Mouse (Mus musculus) spleen, adult 2 months (tissue): ENCODE data around the gene Ndufb6.

Source experiments
- CTCF ChIP-seq: fragments of 200-500 bp; IDR thresholded peaks from 2 replicates; pipeline ENCODE4 v1.5.1; 2011; ENCODE audit warnings: mild to moderate bottlenecking, inconsistent platforms; ENCODE audit not compliant: insufficient read depth, insufficient read length, insufficient replicate concordance; ENCODE audit errors: extremely low read depth
- POLR2A ChIP-seq: fragments of 200-500 bp; IDR thresholded peaks from 2 replicates; pipeline ENCODE4 v1.6.1; 2011; ENCODE audit warnings: low read depth, low read length, inconsistent platforms

DNA sequence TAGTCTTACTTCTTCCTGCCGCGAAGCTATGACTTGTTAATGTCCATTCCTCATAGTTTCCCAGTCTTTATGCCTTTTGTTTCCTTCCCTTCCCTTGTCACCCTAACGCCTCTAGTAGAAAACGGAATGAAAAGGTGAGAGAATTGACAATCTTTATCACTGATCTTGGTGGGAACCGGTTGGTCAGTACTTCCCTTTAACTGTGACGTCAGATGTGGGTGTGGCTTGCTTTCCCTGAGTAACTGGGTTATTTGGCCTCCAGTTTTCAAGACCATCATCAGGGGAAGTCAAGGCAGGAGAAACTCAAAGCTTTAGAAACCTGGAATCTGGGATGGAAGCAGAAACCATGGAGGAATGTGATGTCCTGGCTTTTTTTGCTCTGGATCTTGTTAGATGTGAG, 37.3 kb downstream of the Ndufb6 start:
- TF ChIP-seq POLR2A (no peak), CTCF (no peak)
